Mouse (Mus musculus) yolk sac, embryonic 10.5 days (tissue): ENCODE measurements at regions not wholly inside any gene's neighbourhood (a gene's known extent, or its start where the extent isn't known, plus 50 kb on each side); places are given as distances from the start of the nearest gene placed in this dataset.

Source experiments
- DNase-seq: peaks from one replicate; pipeline ENCODE4 v3.0.0-alpha.2; 2017; ENCODE audit warnings: low spot score

DNA sequence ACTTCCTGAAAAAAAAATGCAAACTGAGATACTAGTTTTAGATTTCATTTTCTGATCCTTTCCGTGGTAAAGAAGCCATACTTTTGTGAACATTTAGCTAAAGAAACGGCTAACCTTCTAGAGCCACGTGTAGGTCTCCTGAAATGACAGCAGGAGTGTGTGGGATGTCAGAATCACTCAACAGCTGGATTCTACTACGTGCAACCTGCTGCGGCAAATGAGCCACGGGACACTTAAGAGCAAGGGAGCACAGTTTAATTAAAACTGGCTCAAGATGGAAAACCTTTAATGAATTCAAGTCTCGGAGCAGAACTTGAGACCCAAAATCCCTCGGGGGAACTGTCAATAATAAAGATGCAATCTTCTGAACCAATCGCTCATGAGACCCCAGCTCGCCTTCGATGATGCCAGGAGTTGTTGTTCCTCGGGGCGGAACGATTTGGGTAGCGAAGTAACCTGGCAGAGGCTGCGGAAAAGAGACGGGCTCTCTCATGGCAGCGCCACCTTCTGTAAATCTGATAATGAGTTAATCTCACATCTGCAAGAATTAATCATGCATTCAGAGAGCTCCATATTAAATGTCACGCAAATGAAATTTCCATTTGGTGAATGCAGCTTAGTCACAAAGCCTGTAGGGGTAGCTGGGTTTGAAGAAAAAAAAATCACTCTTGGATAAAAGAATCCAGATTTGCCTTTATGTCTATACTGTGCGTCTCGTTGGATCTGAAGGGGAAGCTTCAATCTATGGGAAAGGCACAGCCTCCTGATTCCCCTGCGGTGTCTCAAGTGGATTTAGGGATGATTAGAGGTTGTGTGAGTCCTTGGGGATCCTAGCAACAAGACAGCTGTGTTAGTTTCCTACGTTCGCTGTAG is 90.9 kb upstream of the Krr1 start:
- no peak for DNase-seq

DNA sequence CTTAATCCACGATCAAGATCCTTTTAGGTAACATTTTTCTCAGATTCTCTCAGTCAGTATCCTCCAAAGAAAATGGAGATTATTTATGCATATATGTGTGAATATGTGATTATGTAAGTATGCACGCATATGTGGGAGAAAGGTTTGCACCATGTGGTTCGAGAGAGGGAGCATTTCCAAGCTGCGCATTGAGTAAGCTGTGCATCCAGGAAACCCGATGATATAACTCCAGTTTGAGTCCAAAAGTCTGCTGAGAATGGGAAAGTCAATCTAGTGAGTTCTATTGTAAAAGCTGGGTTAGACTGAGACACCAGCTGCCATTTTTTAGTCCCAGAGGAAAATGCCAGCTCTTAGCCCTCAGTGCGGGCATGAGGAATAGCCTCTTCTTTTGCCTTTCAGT is 89.9 kb upstream of the Krr1 start:
- DNase-seq = no peak

DNA sequence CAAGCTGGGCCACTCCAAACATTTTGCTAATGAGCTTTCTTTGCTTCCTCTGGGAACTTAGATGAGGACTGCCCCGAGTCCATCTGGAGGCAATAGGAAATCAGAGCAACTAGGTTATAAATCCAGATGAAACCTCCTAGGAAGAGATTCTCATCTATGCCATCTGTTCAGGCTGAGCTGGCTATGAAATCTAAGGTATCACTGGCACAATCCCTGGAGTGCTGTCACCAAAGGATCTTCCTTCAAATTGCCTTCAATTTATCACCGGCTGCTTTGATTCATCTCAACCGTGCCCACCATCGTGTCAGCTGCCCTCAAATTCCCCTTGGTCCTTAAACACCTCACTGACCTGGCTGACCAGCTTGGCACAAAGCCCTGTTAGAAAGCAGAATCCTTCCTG is 87.8 kb upstream of the Krr1 start:
- DNase-seq = no peak

DNA sequence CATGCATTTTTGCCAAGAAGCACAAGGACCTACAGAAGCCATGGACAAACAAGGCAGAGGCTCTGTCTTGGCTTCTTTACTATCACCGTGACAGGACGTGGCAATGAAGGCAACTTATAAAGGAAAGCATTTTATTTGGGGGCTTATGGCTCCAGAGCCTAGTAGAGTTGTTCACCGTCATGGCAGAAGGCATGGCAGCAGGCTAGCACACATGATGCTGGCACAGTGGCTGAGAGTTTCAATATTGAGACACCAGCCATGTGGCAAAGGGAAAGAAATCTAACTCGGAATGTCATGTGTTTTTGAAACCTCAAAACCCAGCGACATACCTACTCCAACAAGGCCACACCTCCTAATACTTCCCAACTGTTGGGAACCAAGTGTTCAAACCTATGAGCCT is 83.4 kb upstream of the Krr1 start:
- no peak for DNase-seq

DNA sequence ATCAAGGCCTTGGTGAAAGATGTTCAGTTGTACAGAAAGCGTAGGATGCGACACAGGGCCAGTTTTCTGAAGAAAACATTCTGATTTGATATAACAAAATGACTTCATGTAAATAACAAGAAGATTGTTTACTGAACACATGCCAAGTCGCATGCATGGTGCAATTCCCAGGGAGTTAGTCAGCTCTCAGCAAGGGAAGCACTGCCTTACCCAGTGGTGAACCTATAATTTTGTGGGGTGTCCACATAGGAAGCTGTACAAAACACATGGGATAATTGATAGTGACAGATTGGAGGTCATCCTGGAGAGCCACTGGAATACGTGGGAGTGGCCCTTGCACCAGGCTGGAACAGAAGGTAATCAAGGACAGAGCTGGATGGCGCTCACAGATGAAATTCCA is 79.0 kb upstream of the Krr1 start:
- no peak for DNase-seq

DNA sequence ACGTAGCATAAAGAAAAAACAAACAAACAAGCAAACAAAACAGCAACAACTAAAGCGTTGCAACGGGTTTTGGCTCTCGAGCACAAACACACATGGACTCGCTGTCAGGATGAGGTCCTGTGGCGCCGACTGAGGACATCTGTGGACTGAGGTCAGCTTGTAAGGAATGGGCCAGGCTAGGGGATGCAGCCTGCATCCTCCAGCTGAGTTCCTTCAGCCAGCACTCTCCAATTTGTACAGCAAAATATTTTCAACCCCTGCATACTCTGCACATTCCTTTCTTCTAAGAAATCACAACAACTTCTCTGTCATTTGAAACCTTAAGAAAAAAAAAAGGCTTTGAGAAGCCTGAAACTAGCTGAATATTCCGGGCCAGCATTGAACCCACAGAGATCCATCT is 78.5 kb upstream of the Krr1 start:
- no peak for DNase-seq

DNA sequence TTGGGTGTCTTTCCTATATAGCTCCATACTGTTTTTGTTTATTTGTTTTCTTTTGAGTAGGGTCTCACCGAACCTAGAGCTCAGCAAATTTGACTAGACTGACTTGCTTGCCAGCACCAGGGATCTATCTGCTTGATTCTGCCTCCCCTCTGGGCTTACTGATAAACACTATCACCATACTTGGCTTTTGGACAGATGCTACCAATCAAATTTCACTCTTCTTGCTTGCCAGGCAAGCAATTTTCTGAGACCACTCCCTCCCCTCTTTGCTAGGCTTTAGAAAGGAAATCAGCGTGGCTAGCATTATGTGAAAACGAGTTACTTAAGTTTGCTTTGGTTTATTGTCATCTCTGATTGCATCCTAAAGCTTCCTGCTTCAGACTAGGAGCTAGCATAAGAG is 75.1 kb upstream of the Krr1 start:
- no peak for DNase-seq

- no peak for DNase-seq
Observed at GRCm38 (mm10) chr10:111900723-111901716, 71.4 kb upstream of the Krr1 start.

DNA sequence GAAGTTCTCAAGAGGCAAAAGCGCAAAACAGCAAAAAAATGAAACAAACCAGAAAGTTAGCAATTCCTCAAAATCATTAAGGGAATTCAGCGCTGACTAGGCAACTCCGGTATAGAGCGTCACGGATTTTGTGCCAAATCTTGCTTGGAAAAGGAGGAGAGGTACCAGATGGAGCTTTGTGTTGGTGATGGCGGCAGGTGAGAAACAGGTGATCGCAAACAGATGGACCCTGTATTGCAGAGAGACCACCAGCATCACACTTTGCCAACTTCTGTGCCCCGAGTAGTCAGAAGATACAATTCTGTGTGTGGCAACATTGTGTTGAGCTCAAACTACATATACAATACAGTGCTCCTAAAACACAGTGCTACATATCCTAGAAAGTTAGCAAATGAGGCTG is 68.5 kb upstream of the Krr1 start:
- no peak for DNase-seq

DNA sequence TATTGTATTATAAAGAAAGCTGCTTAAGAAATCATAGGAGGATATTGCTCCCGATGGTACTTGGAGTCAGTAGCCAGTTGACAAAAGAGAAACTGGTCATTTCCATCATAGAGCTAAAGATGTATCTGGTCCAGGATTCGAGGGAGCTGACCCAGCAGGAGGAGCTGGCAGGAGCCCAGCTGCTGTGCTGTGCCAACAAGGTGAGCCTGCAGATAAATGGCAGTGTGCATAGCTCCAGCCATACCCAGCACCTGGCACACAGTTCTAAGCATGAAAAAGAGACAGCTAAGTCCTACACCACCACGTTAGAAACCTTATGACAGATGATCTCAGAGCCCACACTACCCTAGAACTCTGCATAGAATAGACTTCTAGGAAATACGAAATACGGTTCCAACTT is 64.6 kb upstream of the Krr1 start:
- no peak for DNase-seq

GRCm38 (mm10) chr10:111912561-111912960 is 59.9 kb upstream of the Krr1 start:
- DNase-seq = no peak

- DNase-seq = no peak
Observed at GRCm38 (mm10) chr10:111913066-111913785, 59.2 kb upstream of the Krr1 start.

- DNase-seq = no peak
Observed at GRCm38 (mm10) chr10:111914231-111914630, 58.2 kb upstream of the Krr1 start.

DNA sequence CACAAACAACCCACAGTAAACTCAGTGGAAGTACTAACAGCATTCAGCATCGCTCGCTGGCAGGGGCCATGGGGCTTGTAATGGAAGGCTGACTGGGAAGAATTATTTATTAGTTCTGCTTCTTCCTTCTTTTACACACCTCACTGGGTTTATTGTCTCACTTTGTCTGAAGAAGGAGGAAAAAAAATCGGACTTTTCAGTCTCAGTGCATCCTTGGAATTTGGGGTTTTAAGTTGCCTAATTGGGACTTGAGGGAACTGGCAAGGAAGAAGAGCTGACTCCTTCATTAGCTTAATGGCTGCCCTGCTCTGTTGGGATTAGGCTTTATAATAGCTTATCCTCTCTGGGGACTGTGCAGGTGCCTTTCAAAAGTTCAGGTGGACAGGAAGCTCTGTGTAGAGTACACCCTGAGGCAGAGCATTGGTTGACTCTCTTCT is 54.4 kb upstream of the Krr1 start:
- DNase-seq = no peak

DNA sequence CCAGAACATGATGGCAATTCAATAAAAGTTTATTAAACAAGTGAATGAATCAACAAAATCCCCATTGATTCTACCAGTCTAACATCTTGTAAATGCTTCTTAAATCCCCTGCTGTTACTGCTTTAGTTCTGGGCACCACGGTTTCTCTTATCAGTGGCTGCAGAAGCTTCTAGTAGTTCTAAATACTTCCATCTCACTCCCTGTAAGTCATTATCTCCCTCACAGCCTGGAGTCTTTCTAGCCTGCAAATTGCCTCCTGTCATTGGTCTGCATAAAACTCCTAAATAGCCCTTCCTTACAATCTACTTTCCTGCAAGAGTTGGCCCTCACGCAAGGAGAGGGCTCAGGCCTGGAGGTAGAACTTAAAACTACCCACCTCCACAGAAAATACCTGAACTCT is 53.0 kb upstream of the Krr1 start:
- no peak for DNase-seq

DNA sequence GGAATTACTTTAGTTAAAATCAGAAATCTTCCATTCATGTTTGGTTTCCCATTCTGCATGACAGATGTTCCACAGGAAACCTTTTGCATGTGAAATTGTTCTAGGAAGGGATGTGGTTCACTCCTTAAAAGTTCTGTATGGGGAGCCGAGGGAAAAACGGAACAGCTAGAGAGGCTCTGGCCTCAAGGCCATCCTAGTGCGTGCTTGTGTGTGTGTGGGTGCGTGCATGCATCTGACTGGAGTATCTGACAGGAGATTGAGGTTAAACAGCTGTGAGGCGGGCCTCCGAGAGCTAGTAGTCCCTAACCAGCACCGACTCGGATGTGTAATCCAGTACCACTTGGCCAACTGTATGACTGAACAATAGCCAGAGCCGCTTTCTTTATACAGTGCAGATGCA is 51.0 kb upstream of the Krr1 start:
- no peak for DNase-seq
